Mouse (Mus musculus): ENCODE results near the gene Fam227b. TPM values are rescaled to one million over a fixed set of nuclear protein-coding genes. Genes with fewer than 3 reads are reported as not detected.

The Fam227b gene
- polyA plus RNA-seq, 1 experiment from 2014 or later = not detected

- Histone ChIP-seq H3K27ac (replicated peaks) (no peak overlapping the region), H3K9ac (replicated peaks) (no peak overlapping the region), H3K36me3 (peaks cover 15% of the 10 kb centered on the region), H3K4me3 (replicated peaks) (no peak overlapping the region), H3K27me3 (replicated peaks) (no peaks in the 10 kb centered on the region), H3K4me2 (no peak overlapping the region), H3K4me1 (no peaks in the 10 kb centered on the region), H3K9me3 (replicated peaks) (no peaks in the 10 kb centered on the region)
- 89% methylated on average over 2 of the region's 2 CpGs for WGBS
- no peak for ATAC-seq (ENCODE audit: low FRiP score)
Observed at GRCm38 (mm10) chr2:125948195-125948594, 203.6 kb downstream of the Fam227b start.

- no peak for ATAC-seq (ENCODE audit: low FRiP score)
- Histone ChIP-seq H3K4me3 (replicated peaks) (no peak overlapping the region), H3K27ac (replicated peaks) (no peak overlapping the region), H3K9me3 (replicated peaks) (no peaks in the 10 kb centered on the region), H3K9ac (replicated peaks) (no peak overlapping the region), H3K4me2 (no peak overlapping the region), H3K36me3 (0 out of 2 replicates have a peak, but pooled peaks cover 4% of the 10 kb centered on the region), H3K27me3 (replicated peaks) (no peaks in the 10 kb centered on the region), H3K4me1 (no peaks in the 10 kb centered on the region)
- 71% methylated on average over 1 of the region's 1 CpGs for WGBS
Observed at GRCm38 (mm10) chr2:125943301-125943700, 208.5 kb downstream of the Fam227b start.

- no peak overlapping the region for H3K9ac ChIP-seq (replicated peaks)
- no peak overlapping the region for H3K27ac ChIP-seq (replicated peaks)
- H3K4me2 ChIP-seq = no peak overlapping the region
- 65% methylated on average over 6 of the region's 6 CpGs for WGBS
- H3K36me3 ChIP-seq = no peaks in the 10 kb centered on the region
- H3K27me3 ChIP-seq (replicated peaks) = no peaks in the 10 kb centered on the region
- no peak for ATAC-seq (ENCODE audit: low FRiP score)
- no peak overlapping the region for H3K4me3 ChIP-seq (replicated peaks)
- H3K9me3 ChIP-seq (replicated peaks) = no peaks in the 10 kb centered on the region
- H3K4me1 ChIP-seq = no peaks in the 10 kb centered on the region
Observed at GRCm38 (mm10) chr2:125941111-125941785, 210.6 kb downstream of the Fam227b start.

- Histone ChIP-seq H3K27ac (replicated peaks) (no peak overlapping the region), H3K4me2 (no peak overlapping the region), H3K36me3 (no peaks in the 10 kb centered on the region; the same call in 1 of the 2 replicates), H3K27me3 (replicated peaks) (no peaks in the 10 kb centered on the region), H3K9me3 (replicated peaks) (no peaks in the 10 kb centered on the region), H3K4me1 (no peaks in the 10 kb centered on the region), H3K4me3 (replicated peaks) (no peak overlapping the region), H3K9ac (replicated peaks) (no peak overlapping the region)
- ATAC-seq (ENCODE audit: low FRiP score) = no peak
- WGBS = 86% methylated on average over 6 of the region's 6 CpGs
Observed at GRCm38 (mm10) chr2:125938993-125939642, 212.7 kb downstream of the Fam227b start.

GRCm38 (mm10) chr2:125936396-125936795 lies 215.4 kb downstream of the Fam227b start:
- Histone ChIP-seq H3K27ac (replicated peaks) (no peak overlapping the region), H3K9me3 (replicated peaks) (no peaks in the 10 kb centered on the region), H3K4me3 (replicated peaks) (no peak overlapping the region), H3K4me1 (no peaks in the 10 kb centered on the region), H3K36me3 (peaks cover 7% of the 10 kb centered on the region), H3K4me2 (no peak overlapping the region), H3K9ac (replicated peaks) (no peak overlapping the region), H3K27me3 (replicated peaks) (no peaks in the 10 kb centered on the region)
- no peak for ATAC-seq (ENCODE audit: low FRiP score)
- WGBS = 59% methylated on average over 5 of the region's 5 CpGs

GRCm38 (mm10) chr2:125933977-125934376 lies 217.8 kb downstream of the Fam227b start:
- Histone ChIP-seq H3K4me1 (no peaks in the 10 kb centered on the region), H3K36me3 (peaks cover 12% of the 10 kb centered on the region), H3K4me3 (replicated peaks) (no peak overlapping the region), H3K4me2 (no peak overlapping the region), H3K27me3 (replicated peaks) (no peaks in the 10 kb centered on the region), H3K27ac (replicated peaks) (no peak overlapping the region), H3K9ac (replicated peaks) (no peak overlapping the region), H3K9me3 (replicated peaks) (no peaks in the 10 kb centered on the region)
- 82% methylated on average over 3 of the region's 3 CpGs for WGBS
- ATAC-seq (ENCODE audit: low FRiP score) = no peak

Other genes with a start within 250 kb of the Fam227b start
- gene Fgf7, start 117.3 kb downstream of the Fam227b start, polyA plus RNA-seq (2015; fragmentation: Nextera tagmentation; extraction: Ambion mirVana) = 0.87 and 1.0 TPM in 2 replicates
- gene Dtwd1, start 137 bp upstream of the Fam227b start, polyA plus RNA-seq (2015; fragmentation: Nextera tagmentation; extraction: Ambion mirVana) = 17.4 and 18.8 TPM in 2 replicates
- gene Gm17555, start 63.1 kb upstream of the Fam227b start, polyA plus RNA-seq (2015; fragmentation: Nextera tagmentation; extraction: Ambion mirVana) = not detected in 2 replicates